Mouse (Mus musculus) small intestine, adult 2 months (tissue): Measurements from ENCODE around the gene Ubp1.

Source experiments
- CTCF ChIP-seq: fragments of 200-500 bp; IDR thresholded peaks from 2 replicates; pipeline ENCODE4 v1.5.1; 2012; ENCODE audit warnings: low read depth, mild to moderate bottlenecking, control low read depth, inconsistent platforms, low read length, moderate library complexity, mixed read lengths; ENCODE audit not compliant: insufficient replicate concordance, insufficient read length; ENCODE audit errors: extremely low read depth
- POLR2A ChIP-seq: fragments of 200-500 bp; IDR thresholded peaks from 2 replicates; pipeline ENCODE4 v1.6.1; 2012; ENCODE audit warnings: low read depth, mild to moderate bottlenecking, control low read depth, inconsistent platforms, low read length, moderate library complexity

DNA sequence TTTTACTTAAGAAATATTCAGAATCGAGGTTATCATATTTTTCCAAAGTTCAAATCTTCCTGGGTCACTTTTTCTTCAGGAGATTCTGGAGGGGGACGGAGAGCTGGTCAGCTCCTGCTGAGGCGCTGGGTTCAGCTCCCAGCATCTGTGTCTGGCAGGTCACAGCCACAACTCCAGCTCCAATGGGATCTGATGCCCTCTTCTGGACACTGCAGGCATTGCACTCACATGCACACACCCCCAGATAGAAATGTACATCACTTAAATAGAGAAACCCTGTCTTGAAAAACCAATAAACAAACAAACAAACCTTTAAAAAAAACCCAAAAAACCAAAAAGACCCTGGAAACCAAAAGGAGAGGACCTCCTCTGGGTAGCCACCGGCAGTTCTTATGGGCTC is 85.0 kb downstream of the Ubp1 start:
- TF ChIP-seq CTCF (peak; percentile 10; the same call in 1 of the 2 replicates), POLR2A (no peak)
